Mouse (Mus musculus): ENCODE measurements around the gene Xbp1. TPM values are rescaled to one million over a fixed set of nuclear protein-coding genes. Genes with fewer than 3 reads are reported as not detected.

The Xbp1 gene
- polyA plus RNA-seq, 1 experiment from 2014 or later: 248 TPM

- ATAC-seq (ENCODE audit: insufficient read depth, low FRiP score): no peak
- Histone ChIP-seq H3K27ac (ENCODE audit: low read length) (peak overlapping the region; percentile 23; the same call in 1 of the 2 replicates), H3K36me3 (ENCODE audit: control insufficient read depth, insufficient read depth, low read length) (no peaks in the 10 kb centered on the region), H3K4me1 (ENCODE audit: control insufficient read depth, insufficient read depth, low read length) (0 out of 2 replicates have a peak, but pooled peaks cover under 1% of the 10 kb centered on the region), H3K4me3 (replicated peaks; ENCODE audit: low read length) (no peak overlapping the region), H3K9ac (ENCODE audit: low read length) (no peak overlapping the region), H3K27me3 (ENCODE audit: control insufficient read depth, insufficient read depth, low read length) (no peaks in the 10 kb centered on the region), H3K9me3 (replicated peaks; ENCODE audit: control insufficient read depth, low read length) (no peaks in the 10 kb centered on the region), H3K4me2 (ENCODE audit: low read depth, low read length) (no peak overlapping the region)
- 76% methylated on average over 8 of the region's 8 CpGs for WGBS
These were observed 7.5 kb upstream of the Xbp1 start for GRCm38 (mm10) chr11:5512961-5513360.

- Histone ChIP-seq H3K4me1 (ENCODE audit: control insufficient read depth, insufficient read depth, low read length) (0 out of 2 replicates have a peak, but pooled peaks cover 4% of the 10 kb centered on the region), H3K4me2 (ENCODE audit: low read depth, low read length) (no peak overlapping the region), H3K9ac (ENCODE audit: low read length) (no peak overlapping the region), H3K36me3 (ENCODE audit: control insufficient read depth, insufficient read depth, low read length) (no peaks in the 10 kb centered on the region), H3K27me3 (ENCODE audit: control insufficient read depth, insufficient read depth, low read length) (no peaks in the 10 kb centered on the region), H3K9me3 (replicated peaks; ENCODE audit: control insufficient read depth, low read length) (no peaks in the 10 kb centered on the region), H3K27ac (ENCODE audit: low read length) (no peak overlapping the region), H3K4me3 (replicated peaks; ENCODE audit: low read length) (no peak overlapping the region)
- ATAC-seq (ENCODE audit: insufficient read depth, low FRiP score): no peak
- 74% methylated on average over 4 of the region's 4 CpGs for WGBS
These were observed 6.4 kb upstream of the Xbp1 start for GRCm38 (mm10) chr11:5514091-5514490.

GRCm38 (mm10) chr11:5515196-5515595 is 5.3 kb upstream of the Xbp1 start:
- H3K4me1 ChIP-seq (ENCODE audit: control insufficient read depth, insufficient read depth, low read length): 0 out of 2 replicates have a peak, but pooled peaks cover 4% of the 10 kb centered on the region
- no peak overlapping the region for H3K27ac ChIP-seq (ENCODE audit: low read length)
- no peaks in the 10 kb centered on the region for H3K9me3 ChIP-seq (replicated peaks; ENCODE audit: control insufficient read depth, low read length)
- H3K4me2 ChIP-seq (ENCODE audit: low read depth, low read length): no peak overlapping the region
- H3K9ac ChIP-seq (ENCODE audit: low read length): no peak overlapping the region
- H3K27me3 ChIP-seq (ENCODE audit: control insufficient read depth, insufficient read depth, low read length): no peaks in the 10 kb centered on the region
- ATAC-seq (ENCODE audit: insufficient read depth, low FRiP score): no peak
- 79% methylated on average over 6 of the region's 6 CpGs for WGBS
- H3K36me3 ChIP-seq (ENCODE audit: control insufficient read depth, insufficient read depth, low read length): no peaks in the 10 kb centered on the region
- no peak overlapping the region for H3K4me3 ChIP-seq (replicated peaks; ENCODE audit: low read length)

GRCm38 (mm10) chr11:5515655-5516054 is 4.8 kb upstream of the Xbp1 start:
- Histone ChIP-seq H3K27me3 (ENCODE audit: control insufficient read depth, insufficient read depth, low read length) (no peaks in the 10 kb centered on the region), H3K4me1 (ENCODE audit: control insufficient read depth, insufficient read depth, low read length) (0 out of 2 replicates have a peak, but pooled peaks cover 4% of the 10 kb centered on the region), H3K27ac (ENCODE audit: low read length) (no peak overlapping the region), H3K9ac (ENCODE audit: low read length) (no peak overlapping the region), H3K36me3 (ENCODE audit: control insufficient read depth, insufficient read depth, low read length) (no peaks in the 10 kb centered on the region), H3K4me3 (replicated peaks; ENCODE audit: low read length) (no peak overlapping the region), H3K9me3 (replicated peaks; ENCODE audit: control insufficient read depth, low read length) (no peaks in the 10 kb centered on the region), H3K4me2 (ENCODE audit: low read depth, low read length) (no peak overlapping the region)
- 81% methylated on average over 6 of the region's 6 CpGs for WGBS
- ATAC-seq (ENCODE audit: insufficient read depth, low FRiP score): no peak

GRCm38 (mm10) chr11:5516151-5516550 is 4.3 kb upstream of the Xbp1 start:
- no peak for ATAC-seq (ENCODE audit: insufficient read depth, low FRiP score)
- Histone ChIP-seq H3K4me2 (ENCODE audit: low read depth, low read length) (no peak overlapping the region), H3K9ac (ENCODE audit: low read length) (no peak overlapping the region), H3K4me1 (ENCODE audit: control insufficient read depth, insufficient read depth, low read length) (0 out of 2 replicates have a peak, but pooled peaks cover 4% of the 10 kb centered on the region), H3K27me3 (ENCODE audit: control insufficient read depth, insufficient read depth, low read length) (no peaks in the 10 kb centered on the region), H3K9me3 (replicated peaks; ENCODE audit: control insufficient read depth, low read length) (no peaks in the 10 kb centered on the region), H3K36me3 (ENCODE audit: control insufficient read depth, insufficient read depth, low read length) (no peaks in the 10 kb centered on the region), H3K27ac (ENCODE audit: low read length) (no peak overlapping the region), H3K4me3 (replicated peaks; ENCODE audit: low read length) (no peak overlapping the region)
- WGBS: 84% methylated on average over 7 of the region's 7 CpGs

- 0 out of 2 replicates have a peak, but pooled peaks cover 4% of the 10 kb centered on the region for H3K4me1 ChIP-seq (ENCODE audit: control insufficient read depth, insufficient read depth, low read length)
- no peaks in the 10 kb centered on the region for H3K27me3 ChIP-seq (ENCODE audit: control insufficient read depth, insufficient read depth, low read length)
- no peak overlapping the region for H3K4me3 ChIP-seq (replicated peaks; ENCODE audit: low read length)
- 90% methylated on average over 14 of the region's 14 CpGs for WGBS
- ATAC-seq (ENCODE audit: insufficient read depth, low FRiP score): no peak
- H3K36me3 ChIP-seq (ENCODE audit: control insufficient read depth, insufficient read depth, low read length): no peaks in the 10 kb centered on the region
- H3K4me2 ChIP-seq (ENCODE audit: low read depth, low read length): no peak overlapping the region
- H3K9ac ChIP-seq (ENCODE audit: low read length): no peak overlapping the region
- H3K9me3 ChIP-seq (replicated peaks; ENCODE audit: control insufficient read depth, low read length): no peaks in the 10 kb centered on the region
- H3K27ac ChIP-seq (ENCODE audit: low read length): no peak overlapping the region
These were observed 3.8 kb upstream of the Xbp1 start for GRCm38 (mm10) chr11:5516617-5517016.

GRCm38 (mm10) chr11:5517346-5517745 is 3.1 kb upstream of the Xbp1 start:
- Histone ChIP-seq H3K27me3 (ENCODE audit: control insufficient read depth, insufficient read depth, low read length) (no peaks in the 10 kb centered on the region), H3K9ac (ENCODE audit: low read length) (no peak overlapping the region), H3K4me2 (ENCODE audit: low read depth, low read length) (no peak overlapping the region), H3K36me3 (ENCODE audit: control insufficient read depth, insufficient read depth, low read length) (no peaks in the 10 kb centered on the region), H3K4me3 (replicated peaks; ENCODE audit: low read length) (no peak overlapping the region), H3K4me1 (ENCODE audit: control insufficient read depth, insufficient read depth, low read length) (0 out of 2 replicates have a peak, but pooled peaks cover 5% of the 10 kb centered on the region), H3K27ac (ENCODE audit: low read length) (no peak overlapping the region), H3K9me3 (replicated peaks; ENCODE audit: control insufficient read depth, low read length) (no peaks in the 10 kb centered on the region)
- no peak for ATAC-seq (ENCODE audit: insufficient read depth, low FRiP score)
- WGBS: 70% methylated on average over 6 of the region's 6 CpGs

- Histone ChIP-seq H3K9ac (ENCODE audit: low read length) (peak overlapping the region; percentile 94), H3K4me3 (replicated peaks; ENCODE audit: low read length) (no peak overlapping the region; the same call in 1 of the 2 replicates), H3K27ac (ENCODE audit: low read length) (peak overlapping the region; percentile 12; the same call in 1 of the 2 replicates), H3K36me3 (ENCODE audit: control insufficient read depth, insufficient read depth, low read length) (peaks cover 18% of the 10 kb centered on the region; the same call in 1 of the 2 replicates), H3K4me1 (ENCODE audit: control insufficient read depth, insufficient read depth, low read length) (peaks cover 18% of the 10 kb centered on the region; the same call in 1 of the 2 replicates), H3K9me3 (replicated peaks; ENCODE audit: control insufficient read depth, low read length) (no peaks in the 10 kb centered on the region), H3K4me2 (ENCODE audit: low read depth, low read length) (peak overlapping the region; percentile 52), H3K27me3 (ENCODE audit: control insufficient read depth, insufficient read depth, low read length) (no peaks in the 10 kb centered on the region)
- no peak for ATAC-seq (ENCODE audit: insufficient read depth, low FRiP score)
- 87% methylated on average over 3 of the region's 3 CpGs for WGBS
These were observed 778 bp upstream of the Xbp1 start for GRCm38 (mm10) chr11:5519681-5520080.

- H3K4me1 ChIP-seq (ENCODE audit: control insufficient read depth, insufficient read depth, low read length): peaks cover 18% of the 10 kb centered on the region; the same call in 1 of the 2 replicates
- peak overlapping the region; percentile 96 for H3K27ac ChIP-seq (ENCODE audit: low read length)
- 0% methylated on average over 13 of the region's 13 CpGs for WGBS
- peak overlapping the region; percentile 65 for H3K4me2 ChIP-seq (ENCODE audit: low read depth, low read length)
- peak; percentile 5; the same call in 1 of the 2 replicates for ATAC-seq (ENCODE audit: insufficient read depth, low FRiP score)
- H3K9me3 ChIP-seq (replicated peaks; ENCODE audit: control insufficient read depth, low read length): no peaks in the 10 kb centered on the region
- peak overlapping the region; percentile 94 for H3K9ac ChIP-seq (ENCODE audit: low read length)
- no peaks in the 10 kb centered on the region for H3K27me3 ChIP-seq (ENCODE audit: control insufficient read depth, insufficient read depth, low read length)
- H3K4me3 ChIP-seq (replicated peaks; ENCODE audit: low read length): peak overlapping the region; percentile 85
- H3K36me3 ChIP-seq (ENCODE audit: control insufficient read depth, insufficient read depth, low read length): peaks cover 27% of the 10 kb centered on the region; the same call in 1 of the 2 replicates
These were observed 732 bp downstream of the Xbp1 start for GRCm38 (mm10) chr11:5521266-5521515.

Measured in stomach, embryonic 16.5 days (tissue).